Mouse (Mus musculus): ENCODE data around the gene U90926. TPM values are rescaled to one million over a fixed set of nuclear protein-coding genes. Genes with fewer than 3 reads are reported as not detected.
A peak's percentile ranks its signal among the peaks of the same experiment; 100 is the strongest.

The U90926 gene
- polyA plus RNA-seq (2015; fragmentation: Nextera tagmentation; extraction: Ambion mirVana) = not detected in 2 replicates

DNA sequence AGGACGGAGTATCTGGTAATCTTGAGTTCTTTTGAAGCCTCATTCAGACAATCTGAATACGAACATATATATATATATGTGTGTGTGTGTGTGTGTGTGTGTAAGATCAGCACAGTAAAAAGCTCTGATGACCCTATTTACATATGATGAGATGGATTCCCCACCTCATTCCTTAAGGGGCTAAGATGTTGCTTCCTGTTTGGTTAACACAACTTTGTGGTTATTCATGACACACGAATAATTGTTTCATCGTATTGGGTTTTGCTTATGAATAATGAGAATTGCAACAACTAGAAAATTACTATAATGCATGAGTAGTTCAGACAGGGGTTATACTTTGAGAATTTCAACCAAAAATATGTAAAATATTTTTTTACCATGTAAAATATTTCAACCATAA, at the start of gene U90926:
Gene U90926, minus strand, starts transcription at position 101 of the 400 bp plus-strand sequence.
- Histone ChIP-seq H3K27me3 (peaks cover 11% of the 10 kb centered on the region), H3K9ac (no peak within 1 kb of the TSS), H3K4me1 (replicated peaks) (no peaks in the 10 kb centered on the region), H3K9me3 (replicated peaks) (no peaks in the 10 kb centered on the region), H3K36me3 (no peaks in the 10 kb centered on the region), H3K4me3 (replicated peaks) (no peak within 1 kb of the TSS), H3K4me2 (no peak within 1 kb of the TSS), H3K27ac (no peak within 1 kb of the TSS)
- 76% methylated on average over 4 of the region's 4 CpGs for WGBS (ENCODE audit: insufficient replicate concordance)
- DNase-seq (no peak), ATAC-seq (ENCODE audit: low read depth) (no peak)

DNA sequence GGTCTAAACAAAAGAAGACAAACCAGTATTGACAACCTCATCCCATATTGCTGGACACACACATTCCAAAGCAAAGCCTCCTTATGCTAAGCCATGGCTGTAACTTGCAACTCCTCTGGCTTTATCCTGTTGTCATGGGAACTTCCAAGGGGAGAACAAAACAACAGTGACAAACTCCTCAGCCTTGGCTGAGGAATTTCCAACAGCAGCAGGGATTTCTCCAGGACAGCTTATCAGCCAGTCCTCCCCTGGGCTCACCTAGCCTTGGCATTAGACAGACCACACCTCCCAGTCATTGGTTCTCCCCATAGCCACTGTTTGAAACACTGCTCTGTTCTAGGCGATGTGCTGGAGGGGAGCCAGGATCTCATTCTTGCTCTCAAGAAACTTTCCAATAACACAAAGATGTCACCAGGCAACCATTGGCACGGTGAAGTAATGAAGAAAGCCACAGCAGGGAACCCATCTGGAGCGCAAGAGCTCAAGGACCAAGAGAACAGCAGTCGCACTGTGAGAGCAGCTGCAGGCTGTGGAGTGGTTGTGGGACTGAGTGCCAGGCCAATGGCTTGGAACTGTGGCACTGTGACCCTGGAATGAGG, 48.7 kb upstream of the U90926 start:
- ATAC-seq (ENCODE audit: low read depth) (no peak), DNase-seq (no peak)
- no peaks in the 10 kb centered on the region for H3K9me3 ChIP-seq (replicated peaks)
- WGBS (ENCODE audit: insufficient replicate concordance) = 54% methylated on average over 4 of the region's 4 CpGs
- no peak overlapping the region for H3K9ac ChIP-seq
- no peaks in the 10 kb centered on the region for H3K36me3 ChIP-seq
- peaks cover 13% of the 10 kb centered on the region for H3K27me3 ChIP-seq
- no peak overlapping the region for H3K27ac ChIP-seq
- H3K4me1 ChIP-seq (replicated peaks) = no peaks in the 10 kb centered on the region
- H3K4me3 ChIP-seq (replicated peaks) = no peak overlapping the region
- H3K4me2 ChIP-seq = no peak overlapping the region

DNA sequence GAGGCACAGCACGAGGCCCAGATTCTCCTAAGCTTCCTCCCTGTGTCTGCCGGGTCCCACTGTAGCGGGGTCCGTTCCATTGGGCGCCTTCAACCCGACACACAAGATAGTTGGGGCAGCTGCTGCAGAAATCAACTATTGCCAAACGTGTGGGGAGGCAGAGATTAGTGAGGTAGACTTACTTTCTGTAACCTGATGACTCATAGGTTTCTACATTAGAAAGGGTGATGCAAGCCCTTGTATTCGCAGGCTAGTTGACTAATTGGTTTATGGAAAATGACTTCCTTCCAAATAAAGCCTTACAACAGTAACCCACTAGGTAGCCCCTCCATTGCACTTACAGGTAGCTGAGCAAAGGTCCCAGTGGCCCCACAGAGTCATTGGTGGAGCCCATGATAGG, 47.4 kb upstream of the U90926 start:
- Histone ChIP-seq H3K27ac (no peak overlapping the region), H3K4me1 (replicated peaks) (no peaks in the 10 kb centered on the region), H3K36me3 (no peaks in the 10 kb centered on the region), H3K4me2 (no peak overlapping the region), H3K9me3 (replicated peaks) (no peaks in the 10 kb centered on the region), H3K9ac (no peak overlapping the region), H3K27me3 (peaks cover 18% of the 10 kb centered on the region), H3K4me3 (replicated peaks) (no peak overlapping the region)
- ATAC-seq (ENCODE audit: low read depth) (no peak), DNase-seq (no peak)
- 58% methylated on average over 8 of the region's 8 CpGs for WGBS (ENCODE audit: insufficient replicate concordance)

DNA sequence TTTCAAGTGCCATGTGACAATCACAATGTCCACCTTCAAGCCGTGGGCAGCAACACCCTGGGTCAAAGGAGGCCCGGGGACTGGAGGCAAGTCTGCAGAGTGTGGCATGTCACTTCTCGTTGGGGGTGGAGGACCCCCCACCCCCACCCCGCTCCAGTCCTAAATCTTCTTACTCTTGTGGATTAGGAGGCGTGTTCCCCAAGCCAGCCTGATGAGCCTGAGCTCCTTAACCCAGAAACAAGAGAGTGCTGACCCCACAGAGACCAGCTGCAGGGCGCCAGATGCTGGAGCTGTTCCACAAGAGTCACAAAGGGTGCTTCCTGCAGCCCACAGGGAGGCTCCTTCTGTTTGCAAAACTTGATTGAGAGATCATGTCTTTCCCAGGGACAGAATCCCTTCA, 41.0 kb upstream of the U90926 start, which contains the start of gene Ppef2:
Gene Ppef2, minus strand, starts transcription at position 61 of the 400 bp plus-strand sequence.
- Histone ChIP-seq H3K4me1 (replicated peaks) (no peaks in the 10 kb centered on the region), H3K27me3 (peaks cover 40% of the 10 kb centered on the region), H3K9me3 (replicated peaks) (no peaks in the 10 kb centered on the region), H3K4me3 (replicated peaks) (no peak within 1 kb of the TSS), H3K4me2 (no peak within 1 kb of the TSS), H3K27ac (no peak within 1 kb of the TSS), H3K36me3 (no peaks in the 10 kb centered on the region), H3K9ac (no peak within 1 kb of the TSS)
- 24% methylated on average over 6 of the region's 6 CpGs for WGBS (ENCODE audit: insufficient replicate concordance)
- ATAC-seq (ENCODE audit: low read depth) (no peak), DNase-seq (no peak)

DNA sequence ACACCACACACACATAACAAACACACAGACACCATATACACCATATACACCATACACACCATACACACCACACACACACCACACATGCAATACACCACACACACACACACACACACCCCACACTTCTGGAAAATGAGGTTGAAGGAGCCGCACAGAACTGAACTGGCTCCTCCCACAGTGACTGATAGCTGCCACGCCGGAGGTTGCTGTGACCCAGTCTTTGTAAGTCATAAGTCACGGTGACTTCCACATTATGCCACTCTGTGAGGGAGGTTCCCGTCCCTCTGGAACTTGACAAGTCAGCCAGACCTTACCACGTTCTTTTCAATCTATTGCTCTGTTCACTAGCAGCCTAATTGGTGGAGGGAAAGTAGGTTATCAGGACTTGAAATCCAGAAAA, 39.3 kb upstream of the U90926 start:
- H3K27ac ChIP-seq = no peak overlapping the region
- H3K4me3 ChIP-seq (replicated peaks) = no peak overlapping the region
- H3K4me1 ChIP-seq (replicated peaks) = no peaks in the 10 kb centered on the region
- DNase-seq (no peak), ATAC-seq (ENCODE audit: low read depth) (no peak)
- peaks cover 43% of the 10 kb centered on the region for H3K27me3 ChIP-seq
- no peak overlapping the region for H3K9ac ChIP-seq
- WGBS (ENCODE audit: insufficient replicate concordance) = 38% methylated on average over 6 of the region's 6 CpGs
- no peaks in the 10 kb centered on the region for H3K36me3 ChIP-seq
- no peak overlapping the region for H3K4me2 ChIP-seq
- no peaks in the 10 kb centered on the region for H3K9me3 ChIP-seq (replicated peaks)

DNA sequence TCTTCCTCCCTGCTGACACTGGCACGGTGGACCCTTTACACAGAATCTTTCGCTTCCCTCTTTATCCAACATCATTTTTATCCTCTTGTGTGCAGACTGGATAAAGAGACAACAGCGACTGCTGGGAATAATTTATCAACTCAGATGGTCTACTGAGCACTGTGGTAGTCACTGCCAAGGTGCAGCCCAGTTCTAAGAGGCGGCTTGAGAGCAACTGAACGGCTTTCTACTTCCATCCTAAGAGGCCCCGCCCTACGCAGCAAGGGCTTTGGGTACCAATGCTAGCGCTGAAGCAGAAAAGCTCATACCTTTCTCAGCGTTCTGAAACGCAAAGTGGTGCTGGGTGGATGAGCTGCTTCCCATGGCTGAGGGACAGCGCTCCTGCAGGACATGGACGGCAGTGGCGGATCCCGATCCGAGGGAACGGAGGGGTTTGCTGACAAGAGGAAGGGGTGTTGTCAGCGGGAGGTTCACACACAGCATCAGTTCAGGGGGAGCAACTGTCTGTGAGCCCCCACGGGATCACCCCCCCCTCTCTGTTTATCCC, 37.7 kb upstream of the U90926 start:
- ATAC-seq (ENCODE audit: low read depth) = no peak
- Histone ChIP-seq H3K4me2 (no peak overlapping the region), H3K27me3 (peaks cover 48% of the 10 kb centered on the region)

DNA sequence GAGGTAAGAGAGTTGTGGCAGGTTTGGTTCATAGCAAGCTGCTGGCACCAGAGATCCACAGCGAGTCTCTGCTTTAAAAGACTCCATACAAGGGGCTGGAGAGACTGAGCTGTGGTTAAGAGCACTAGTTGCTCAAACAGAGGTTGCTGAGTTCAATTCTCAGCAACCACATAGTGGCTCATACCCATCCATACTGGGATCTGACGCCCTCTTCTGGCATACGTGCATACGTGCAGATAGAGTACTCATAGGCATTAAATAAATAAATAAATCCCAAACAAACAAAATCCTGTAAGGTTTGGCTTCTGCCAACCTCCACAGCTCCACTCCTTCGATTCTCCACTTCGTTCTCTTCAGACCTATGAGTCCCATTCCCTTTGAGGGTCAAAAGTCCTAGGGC, 36.8 kb upstream of the U90926 start:
- H3K9ac ChIP-seq = no peak overlapping the region
- no peak overlapping the region for H3K4me2 ChIP-seq
- no peak for DNase-seq
- ATAC-seq (ENCODE audit: low read depth) = no peak
- 71% methylated on average over 6 of the region's 6 CpGs for WGBS (ENCODE audit: insufficient replicate concordance)
- H3K9me3 ChIP-seq (replicated peaks) = 0 out of 2 replicates have a peak, but pooled peaks cover 8% of the 10 kb centered on the region
- H3K27ac ChIP-seq = no peak overlapping the region
- H3K27me3 ChIP-seq = peaks cover 55% of the 10 kb centered on the region
- H3K4me3 ChIP-seq (replicated peaks) = no peak overlapping the region
- H3K36me3 ChIP-seq = no peaks in the 10 kb centered on the region
- H3K4me1 ChIP-seq (replicated peaks) = no peaks in the 10 kb centered on the region

More for the DNA sequence above, 37.7 kb upstream of the U90926 start:
- Histone ChIP-seq H3K36me3 (no peaks in the 10 kb centered on the region), H3K9ac (no peak overlapping the region), H3K27ac (no peak overlapping the region), H3K9me3 (replicated peaks) (0 out of 2 replicates have a peak, but pooled peaks cover 8% of the 10 kb centered on the region), H3K4me1 (replicated peaks) (no peaks in the 10 kb centered on the region), H3K4me3 (replicated peaks) (no peak overlapping the region)
- no peak for DNase-seq
- 21% methylated on average over 18 of the region's 18 CpGs for WGBS (ENCODE audit: insufficient replicate concordance)

DNA sequence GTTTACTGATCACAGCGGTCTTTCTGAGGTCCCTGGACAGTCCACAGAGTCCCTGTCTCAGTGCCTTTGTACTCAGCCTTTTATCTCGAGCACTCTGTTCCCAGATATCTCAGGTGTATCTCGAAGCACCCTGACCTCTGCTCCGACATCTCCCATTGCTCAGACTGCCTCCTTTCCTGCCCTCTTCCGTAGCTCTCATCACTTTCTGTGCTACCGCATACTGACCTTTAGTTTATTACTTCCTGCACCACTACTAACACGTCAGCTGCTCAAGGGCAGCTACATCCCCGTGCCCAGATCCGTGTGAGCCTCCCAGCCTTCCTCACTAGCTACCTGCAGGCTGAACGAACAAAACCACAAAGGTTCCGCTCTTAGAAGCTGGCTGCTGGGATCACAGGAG, 33.4 kb upstream of the U90926 start:
- 60% methylated on average over 11 of the region's 11 CpGs for WGBS (ENCODE audit: insufficient replicate concordance)
- Histone ChIP-seq H3K4me1 (replicated peaks) (no peaks in the 10 kb centered on the region), H3K27me3 (peaks cover 52% of the 10 kb centered on the region), H3K9ac (no peak overlapping the region), H3K9me3 (replicated peaks) (0 out of 2 replicates have a peak, but pooled peaks cover 8% of the 10 kb centered on the region), H3K36me3 (no peaks in the 10 kb centered on the region), H3K27ac (no peak overlapping the region), H3K4me3 (replicated peaks) (no peak overlapping the region), H3K4me2 (no peak overlapping the region)
- DNase-seq (no peak), ATAC-seq (ENCODE audit: low read depth) (no peak)

DNA sequence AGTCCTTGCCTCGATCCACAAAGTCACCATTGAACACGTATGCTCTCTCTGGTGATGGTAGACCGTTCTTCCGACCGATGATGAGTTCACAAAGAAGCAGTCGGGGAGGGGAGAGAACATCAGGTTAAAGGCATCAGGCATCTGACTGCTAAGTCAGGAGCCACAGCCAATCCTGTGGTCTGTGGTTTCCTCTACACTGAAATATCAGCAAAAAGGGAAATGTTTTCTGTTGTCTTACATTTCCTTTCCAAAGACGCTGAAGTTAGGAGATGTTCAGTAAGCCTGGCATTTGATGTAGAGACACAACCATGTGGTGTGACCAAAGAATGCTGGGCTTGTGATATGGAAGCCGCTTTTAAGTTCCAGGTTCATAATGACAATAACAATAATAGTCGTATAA, 30.3 kb upstream of the U90926 start:
- DNase-seq (peak; percentile 5), ATAC-seq (ENCODE audit: low read depth) (no peak)
- Histone ChIP-seq H3K9me3 (replicated peaks) (0 out of 2 replicates have a peak, but pooled peaks cover 8% of the 10 kb centered on the region), H3K27me3 (peaks cover 49% of the 10 kb centered on the region), H3K9ac (no peak overlapping the region), H3K4me3 (replicated peaks) (no peak overlapping the region), H3K4me1 (replicated peaks) (no peaks in the 10 kb centered on the region), H3K36me3 (no peaks in the 10 kb centered on the region), H3K27ac (no peak overlapping the region), H3K4me2 (no peak overlapping the region)
- 22% methylated on average over 9 of the region's 9 CpGs for WGBS (ENCODE audit: insufficient replicate concordance)

DNA sequence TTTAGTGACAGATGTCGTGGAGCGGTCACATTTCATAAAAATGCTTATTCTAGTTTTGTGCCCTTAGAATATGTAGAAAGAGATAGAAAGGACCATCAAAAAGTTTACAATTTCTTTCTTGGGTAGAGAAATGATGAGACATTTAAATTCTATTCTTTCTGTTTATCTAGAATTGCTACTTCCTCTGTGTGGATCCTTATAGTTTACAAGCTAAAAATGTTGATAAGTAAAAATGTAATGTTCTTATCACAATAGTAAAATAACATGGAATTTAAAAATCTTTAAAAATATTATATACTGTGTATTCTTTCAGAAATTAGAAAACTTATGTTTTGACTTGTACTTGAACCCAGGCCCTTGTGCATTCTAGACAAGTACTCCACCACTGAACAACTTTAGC, 29.7 kb upstream of the U90926 start:
- no peak for DNase-seq
- Histone ChIP-seq H3K4me1 (replicated peaks) (no peaks in the 10 kb centered on the region), H3K4me2 (no peak overlapping the region), H3K27me3 (peaks cover 48% of the 10 kb centered on the region), H3K9ac (no peak overlapping the region), H3K9me3 (replicated peaks) (0 out of 2 replicates have a peak, but pooled peaks cover 8% of the 10 kb centered on the region), H3K36me3 (no peaks in the 10 kb centered on the region), H3K27ac (no peak overlapping the region), H3K4me3 (replicated peaks) (no peak overlapping the region)
- ATAC-seq (ENCODE audit: low read depth) = no peak
- 79% methylated on average over 2 of the region's 2 CpGs for WGBS (ENCODE audit: insufficient replicate concordance)

DNA sequence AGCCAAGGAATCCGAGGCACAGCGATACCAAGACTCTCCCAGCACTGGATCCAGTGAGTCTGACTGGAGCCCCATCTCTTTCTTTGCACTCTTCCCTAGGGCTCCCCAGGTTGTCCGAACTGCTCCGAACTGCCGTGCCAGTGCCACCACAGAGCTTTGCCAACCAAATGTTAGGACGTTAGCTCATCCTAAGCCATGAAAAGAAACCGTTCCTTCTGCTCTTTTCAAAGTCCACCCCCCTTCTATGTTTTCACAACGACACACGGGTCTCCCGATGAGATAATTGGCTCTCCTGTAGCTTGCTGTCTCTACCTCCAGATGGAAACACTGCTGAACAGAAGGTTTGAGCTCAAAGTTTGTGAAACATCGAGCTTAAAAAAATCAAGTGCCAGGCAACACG, 25.6 kb upstream of the U90926 start:
- WGBS (ENCODE audit: insufficient replicate concordance) = 78% methylated on average over 12 of the region's 12 CpGs
- H3K27ac ChIP-seq = no peak overlapping the region
- DNase-seq (no peak), ATAC-seq (ENCODE audit: low read depth) (no peak)
- peaks cover 43% of the 10 kb centered on the region for H3K27me3 ChIP-seq
- H3K4me1 ChIP-seq (replicated peaks) = no peaks in the 10 kb centered on the region
- H3K9ac ChIP-seq = no peak overlapping the region
- H3K4me2 ChIP-seq = no peak overlapping the region
- H3K4me3 ChIP-seq (replicated peaks) = no peak overlapping the region
- H3K36me3 ChIP-seq = no peaks in the 10 kb centered on the region
- no peaks in the 10 kb centered on the region for H3K9me3 ChIP-seq (replicated peaks)
